Mouse (Mus musculus) mesoderm, embryonic 11.5 days (tissue): ENCODE results near the gene Tbc1d21.
A peak's percentile ranks its signal among the peaks of the same experiment; 100 is the strongest.

Source experiments
- DNase-seq: peaks from one replicate; pipeline ENCODE4 v3.0.0-alpha.2; 2012; ENCODE audit warnings: low read depth, low spot score

Tbc1d21 gene

GRCm38 (mm10) chr9:58341795-58342194 is 28.5 kb downstream of the Tbc1d21 start:
- DNase-seq = no peak

GRCm38 (mm10) chr9:58336650-58337281 is 33.5 kb downstream of the Tbc1d21 start:
- no peak for DNase-seq

- DNase-seq = no peak
Observed at GRCm38 (mm10) chr9:58331276-58331675, 39.0 kb downstream of the Tbc1d21 start.

DNA sequence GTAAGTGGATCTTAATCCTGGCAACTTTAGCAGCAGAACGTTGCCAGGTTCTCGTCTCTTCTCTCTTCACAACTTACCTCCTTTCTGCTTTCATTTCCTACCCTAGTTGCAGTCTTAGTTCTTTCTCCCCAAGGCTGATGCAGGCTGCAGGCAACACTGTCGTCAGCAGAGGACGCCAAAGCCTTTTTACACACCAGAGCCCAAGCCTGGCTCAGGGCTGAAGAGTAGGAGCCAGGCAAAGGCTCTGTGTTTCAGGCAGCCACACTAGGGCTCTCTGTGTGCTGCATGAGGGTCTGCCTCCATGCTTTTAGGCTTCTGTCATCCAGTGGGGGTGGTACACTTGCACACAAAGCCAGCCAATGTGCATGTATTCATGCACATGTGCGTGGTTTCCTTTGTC is 40.0 kb downstream of the Tbc1d21 start:
- DNase-seq = peak; percentile 54

- DNase-seq = no peak
Observed at GRCm38 (mm10) chr9:58327382-58327781, 42.9 kb downstream of the Tbc1d21 start.

- no peak for DNase-seq
Observed at GRCm38 (mm10) chr9:58326477-58327180, 43.6 kb downstream of the Tbc1d21 start.

- DNase-seq = no peak
Observed at GRCm38 (mm10) chr9:58321681-58322080, 48.6 kb downstream of the Tbc1d21 start.

DNA sequence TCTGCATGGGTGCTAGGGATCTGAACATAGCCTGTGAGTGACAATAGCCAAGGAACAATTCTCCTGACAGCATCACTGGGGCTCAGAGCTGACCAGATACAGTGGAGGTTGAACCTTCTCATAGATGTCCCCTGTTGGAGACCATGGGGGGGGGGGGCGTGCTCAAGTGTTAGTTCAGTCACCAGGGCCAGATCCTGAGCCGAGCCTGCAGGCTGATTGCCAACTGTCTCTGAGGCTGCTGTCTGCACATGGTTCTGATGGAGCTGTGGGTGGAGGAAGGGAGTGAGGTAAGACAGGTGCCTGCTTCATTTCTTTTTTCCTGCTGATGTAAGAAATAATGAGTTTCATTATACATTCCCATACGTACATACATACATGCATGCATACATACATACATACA is 51.9 kb downstream of the Tbc1d21 start:
- DNase-seq = no peak

GRCm38 (mm10) chr9:58317381-58317780 is 52.9 kb downstream of the Tbc1d21 start:
- no peak for DNase-seq

DNA sequence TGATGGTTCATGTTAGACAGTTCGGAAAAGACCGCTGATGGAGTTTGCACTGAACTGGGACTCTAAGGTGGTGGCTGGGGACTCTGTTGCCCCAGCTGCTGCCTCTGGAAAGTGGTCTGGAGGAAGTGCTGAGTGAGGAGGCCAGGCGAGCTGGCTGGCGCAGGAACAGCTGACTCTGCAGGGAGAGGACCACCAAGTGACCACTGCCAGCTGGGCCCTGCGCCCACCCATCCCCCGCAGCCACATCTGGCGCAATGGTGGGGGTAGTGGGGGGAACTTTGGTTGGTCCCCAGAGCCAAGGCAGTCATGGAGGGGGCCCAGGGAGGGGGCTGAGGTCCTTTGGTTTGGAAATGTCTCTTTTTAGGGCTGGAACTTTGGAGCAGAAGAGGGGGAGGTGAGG is 53.5 kb downstream of the Tbc1d21 start:
- no peak for DNase-seq

GRCm38 (mm10) chr9:58315850-58316249 is 54.4 kb downstream of the Tbc1d21 start:
- DNase-seq = no peak

- DNase-seq = peak; percentile 68
Observed at GRCm38 (mm10) chr9:58314682-58315360, 55.4 kb downstream of the Tbc1d21 start.

DNA sequence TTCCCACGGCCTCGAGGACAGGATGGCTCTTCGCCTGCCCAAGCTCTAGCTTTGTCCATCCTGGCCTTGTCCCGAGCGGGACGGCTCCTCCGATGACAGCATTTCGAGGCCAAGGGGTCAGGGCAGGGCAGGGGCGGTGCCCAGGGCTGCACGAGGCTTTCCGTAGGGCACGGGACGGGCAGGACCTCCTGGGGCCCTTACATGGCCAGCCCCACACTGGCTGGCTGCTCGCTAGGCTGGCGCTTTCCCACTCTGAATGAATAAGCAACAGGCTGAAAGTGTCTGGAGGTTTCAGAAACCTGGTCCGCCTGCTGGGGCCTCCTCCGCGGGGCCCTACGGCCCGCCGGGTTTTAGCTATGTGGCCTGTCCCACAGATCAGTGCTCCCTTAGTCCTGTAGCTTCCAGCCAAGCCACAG is 57.3 kb downstream of the Tbc1d21 start, which contains the start of gene Loxl1:
Gene Loxl1 (minus strand): TSS at position 243 of the 416 bp plus-strand sequence.
- peak; percentile 78 for DNase-seq

DNA sequence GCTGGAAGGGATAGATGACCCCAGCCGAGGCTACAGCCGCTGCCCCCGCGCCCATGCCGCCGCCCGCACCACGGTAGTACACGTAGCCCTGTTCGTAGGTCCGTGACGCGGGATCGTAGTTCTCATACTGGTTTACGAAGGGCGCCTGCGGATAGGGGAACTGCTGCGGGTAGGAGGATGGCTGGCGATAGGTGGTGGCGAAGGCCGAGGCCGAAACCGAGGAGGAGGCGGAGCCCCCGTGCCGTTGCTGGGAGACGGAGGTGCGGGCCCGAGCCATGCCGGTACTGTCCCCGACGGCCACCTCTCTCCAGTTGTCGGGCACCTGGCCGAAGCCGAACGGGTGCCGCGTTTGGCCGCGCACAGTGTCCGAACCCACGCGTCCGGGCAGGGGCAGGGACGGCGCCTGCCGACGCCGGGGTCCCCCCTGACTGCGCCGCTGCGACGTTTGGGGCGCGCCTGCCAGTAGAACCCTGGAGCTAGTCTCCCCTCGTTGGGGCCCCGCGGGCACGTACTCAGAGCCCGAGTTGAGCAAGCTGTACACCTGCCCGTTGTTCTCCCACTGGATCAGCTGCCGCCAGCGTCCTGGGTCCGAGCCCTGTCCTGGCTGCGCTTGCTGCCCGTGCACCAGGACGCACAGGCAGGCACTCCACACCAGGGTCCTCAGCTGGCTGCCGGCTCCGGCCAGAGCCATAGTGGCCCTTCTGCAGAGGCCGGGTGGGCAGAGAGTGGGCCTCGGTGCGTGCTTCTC is 57.9 kb downstream of the Tbc1d21 start:
- DNase-seq = no peak

- DNase-seq = no peak
Observed at GRCm38 (mm10) chr9:58311191-58311910, 58.9 kb downstream of the Tbc1d21 start.

- DNase-seq = no peak
Observed at GRCm38 (mm10) chr9:58310043-58310660, 60.1 kb downstream of the Tbc1d21 start.
